Mouse (Mus musculus): ENCODE measurements around the gene Rmdn2. TPM values are rescaled to one million over a fixed set of nuclear protein-coding genes. Genes with fewer than 3 reads are reported as not detected.

Rmdn2 gene
- polyA plus RNA-seq (2012; rRNA removed) = 5.3 and 6.1 TPM in 2 replicates

GRCm38 (mm10) chr17:79611545-79611944 lies at the start of gene Rmdn2:
TSS of gene Rmdn2 (plus strand) at chr17:79611863.

GRCm38 (mm10) chr17:79714931-79715637 lies 103.4 kb downstream of the Rmdn2 start, which contains the start of gene Cyp1b1:
TSS of gene Cyp1b1 (minus strand) at chr17:79715061.

Other genes with a start within 250 kb of the Rmdn2 start
- 1.8 and 5.6 TPM in 2 replicates for gene Cyp1b1, start 103.2 kb downstream of the Rmdn2 start, polyA plus RNA-seq (2012; rRNA removed)

All from central nervous system, embryonic 11.5 days (tissue).